Mouse (Mus musculus): Measurements from ENCODE around the gene Garnl3. TPM values are rescaled to one million over a fixed set of nuclear protein-coding genes. Genes with fewer than 3 reads are reported as not detected.

The Garnl3 gene
- polyA plus RNA-seq, 1 experiment, result 0.21 TPM

GRCm38 (mm10) chr2:32962062-32962874, 169.2 kb downstream of the Garnl3 start:
- TF ChIP-seq GATA1 (IDR thresholded peaks at IDR 0.05; ENCODE audit: low read length), result no peak

GRCm38 (mm10) chr2:32961192-32961995, 170.1 kb downstream of the Garnl3 start, which contains the start of the genes Rpl12 and Lrsam1:
Gene Rpl12, plus strand, starts transcription at chr2:32961559.
Gene Lrsam1, minus strand, starts transcription at chr2:32961614.
- TF ChIP-seq GATA1 (IDR thresholded peaks at IDR 0.05; ENCODE audit: low read length), result no peak

- TF ChIP-seq GATA1 (IDR thresholded peaks at IDR 0.05; ENCODE audit: low read length), result no peak
These were observed 171.2 kb downstream of the Garnl3 start for GRCm38 (mm10) chr2:32960273-32960672.

- no peak for TF ChIP-seq GATA1 (IDR thresholded peaks at IDR 0.05; ENCODE audit: low read length)
These were observed 174.1 kb downstream of the Garnl3 start for GRCm38 (mm10) chr2:32957344-32957743.

GRCm38 (mm10) chr2:32954581-32954980, 176.9 kb downstream of the Garnl3 start:
- TF ChIP-seq GATA1 (IDR thresholded peaks at IDR 0.05; ENCODE audit: low read length), result no peak

- TF ChIP-seq GATA1 (IDR thresholded peaks at IDR 0.05; ENCODE audit: low read length), result no peak
These were observed 184.0 kb downstream of the Garnl3 start for GRCm38 (mm10) chr2:32947454-32947853.

- no peak for TF ChIP-seq GATA1 (IDR thresholded peaks at IDR 0.05; ENCODE audit: low read length)
These were observed 191.0 kb downstream of the Garnl3 start for GRCm38 (mm10) chr2:32940483-32940882.

GRCm38 (mm10) chr2:32939418-32939817, 192.0 kb downstream of the Garnl3 start:
- TF ChIP-seq GATA1 (IDR thresholded peaks at IDR 0.05; ENCODE audit: low read length), result no peak

GRCm38 (mm10) chr2:32938741-32939140, 192.7 kb downstream of the Garnl3 start:
- TF ChIP-seq GATA1 (IDR thresholded peaks at IDR 0.05; ENCODE audit: low read length), result no peak

Other genes with a start within 250 kb of the Garnl3 start
- gene Rpl12, start 170.1 kb downstream of the Garnl3 start, polyA plus RNA-seq (2012), result 2,198 and 2,455 TPM in 2 replicates
- 9.1 TPM in 2 replicates for gene Lrsam1, start 170.0 kb downstream of the Garnl3 start, polyA plus RNA-seq (2012)
- gene Slc2a8, start 149.6 kb downstream of the Garnl3 start, polyA plus RNA-seq (2012), result 36.1 and 63.5 TPM in 2 replicates
- not detected in 2 replicates for gene Angptl2, start 84.4 kb upstream of the Garnl3 start, polyA plus RNA-seq (2012)
- 1.3 TPM in 2 replicates for gene Ralgps1, start 239.8 kb upstream of the Garnl3 start, polyA plus RNA-seq (2012)